Mouse (Mus musculus) C2C12 (cell line): ENCODE data around the gene Arrdc3. TPM values are rescaled to one million over a fixed set of nuclear protein-coding genes. Genes with fewer than 3 reads are reported as not detected.
A peak's percentile ranks its signal among the peaks of the same experiment; 100 is the strongest.

Experiments
- H3K27me3 ChIP-seq: one replicate; pipeline ENCODE4 v1.6.1; 2011; ENCODE audit not compliant: control insufficient read depth, insufficient read depth, insufficient read length
- H3K36me3 ChIP-seq: one replicate; pipeline ENCODE4 v1.6.1; 2011; ENCODE audit not compliant: control insufficient read depth, insufficient read depth
- H3K4me3 ChIP-seq: one replicate; pipeline ENCODE4 v1.5.1; 2011; ENCODE audit warnings: mild to moderate bottlenecking, control low read depth; ENCODE audit not compliant: poor library complexity, insufficient read depth, severe bottlenecking
- H3K79me2 ChIP-seq: one replicate; pipeline ENCODE4 v1.6.1; 2011; ENCODE audit not compliant: control insufficient read depth, insufficient read depth
- H3K79me3 ChIP-seq: one replicate; pipeline ENCODE4 v1.6.1; 2011; ENCODE audit warnings: low read depth, control low read depth
- H3ac ChIP-seq: one replicate; pipeline ENCODE3; 2011; ENCODE audit warnings: low read depth; ENCODE audit not compliant: control insufficient read depth, insufficient read length
- CEBPB ChIP-seq: IDR thresholded peaks from one replicate; pipeline ENCODE4 v1.6.1; 2011; ENCODE audit warnings: low read depth, mild to moderate bottlenecking, control low read depth, moderate library complexity
- CTCF ChIP-seq: IDR thresholded peaks from one replicate; pipeline ENCODE4 v1.5.1; 2011; ENCODE audit not compliant: control insufficient read depth, insufficient read depth, insufficient read length
- FOSL1 ChIP-seq: IDR thresholded peaks from one replicate; pipeline ENCODE4 v1.8.0; 2011; ENCODE audit warnings: mild to moderate bottlenecking, low read length; ENCODE audit not compliant: poor library complexity, insufficient read depth, severe bottlenecking
- MAX ChIP-seq: IDR thresholded peaks from one replicate; pipeline ENCODE4 v1.6.1; 2011; ENCODE audit warnings: mild to moderate bottlenecking, control low read depth
- MYOD1 ChIP-seq: IDR thresholded peaks from one replicate; pipeline ENCODE4 v1.6.1; 2011; ENCODE audit warnings: low read depth; ENCODE audit not compliant: control insufficient read depth, insufficient read length
- MYOG ChIP-seq: IDR thresholded peaks from one replicate; pipeline ENCODE4 v1.6.1; 2011; ENCODE audit not compliant: control insufficient read depth, insufficient read length; ENCODE audit errors: extremely low read depth
- USF1 ChIP-seq: IDR thresholded peaks from one replicate; pipeline ENCODE4 v1.6.1; 2011; ENCODE audit warnings: low read depth, mild to moderate bottlenecking, control low read depth, moderate library complexity
- polyA plus RNA-seq: library from polyadenylated mRNA; unstranded; fragments of >200 nt; fragmentation: generic; extraction: Trizol; gene quantifications from one replicate; pipeline ENCODE4 v1.2.1, GENCODE M21; 2012; ENCODE audit warnings: missing spikeins

Arrdc3 gene
- polyA plus RNA-seq, 1 experiment = 3.2 TPM

GRCm38 (mm10) chr13:80881722-80882500 lies 1.3 kb upstream of the Arrdc3 start:
- Histone ChIP-seq H3ac (no peak overlapping the region), H3K27me3 (no peaks in the 10 kb centered on the region), H3K36me3 (no peaks in the 10 kb centered on the region), H3K79me2 (peaks cover 29% of the 10 kb centered on the region), H3K79me3 (peaks cover 19% of the 10 kb centered on the region), H3K4me3 (no peak overlapping the region)
- TF ChIP-seq CEBPB (no peak), MYOD1 (no peak), CTCF (peak; percentile 38)

- peak overlapping the region; percentile 53 for H3K4me3 ChIP-seq
- H3K79me2 ChIP-seq = peaks cover 37% of the 10 kb centered on the region
- peaks cover 25% of the 10 kb centered on the region for H3K79me3 ChIP-seq
- TF ChIP-seq CTCF (no peak), CEBPB (no peak), MYOD1 (no peak), USF1 (no peak)
- H3K36me3 ChIP-seq = peaks cover 5% of the 10 kb centered on the region
- H3K27me3 ChIP-seq = no peaks in the 10 kb centered on the region
- H3ac ChIP-seq = peak overlapping the region; percentile 84
These were observed 458 bp upstream of the Arrdc3 start for GRCm38 (mm10) chr13:80882716-80883135.

GRCm38 (mm10) chr13:80883649-80884376 lies 629 bp downstream of the Arrdc3 start:
- Histone ChIP-seq H3K27me3 (no peaks in the 10 kb centered on the region), H3K79me2 (peaks cover 42% of the 10 kb centered on the region), H3K4me3 (peak overlapping the region; percentile 53), H3K36me3 (peaks cover 16% of the 10 kb centered on the region), H3K79me3 (peaks cover 27% of the 10 kb centered on the region), H3ac (peak overlapping the region; percentile 77)
- TF ChIP-seq MYOD1 (no peak), MAX (no peak), CTCF (no peak), USF1 (no peak), MYOG (no peak), CEBPB (no peak)

GRCm38 (mm10) chr13:80884377-80884983 lies 1.3 kb downstream of the Arrdc3 start:
- no peak for TF ChIP-seq FOSL1
- TF ChIP-seq USF1 = peak; percentile 89
- no peak for TF ChIP-seq MYOD1
- TF ChIP-seq MYOG = no peak
- TF ChIP-seq CTCF = no peak
- peak; percentile 11 for TF ChIP-seq MAX
- TF ChIP-seq CEBPB = no peak
- H3K27me3 ChIP-seq = no peaks in the 10 kb centered on the region
- H3K36me3 ChIP-seq = peaks cover 23% of the 10 kb centered on the region
- peak overlapping the region; percentile 53 for H3K4me3 ChIP-seq
- H3ac ChIP-seq = peak overlapping the region; percentile 52
- peaks cover 42% of the 10 kb centered on the region for H3K79me2 ChIP-seq
- peaks cover 27% of the 10 kb centered on the region for H3K79me3 ChIP-seq

GRCm38 (mm10) chr13:80885103-80885833 lies 2.1 kb downstream of the Arrdc3 start:
- H3K36me3 ChIP-seq = peaks cover 31% of the 10 kb centered on the region
- TF ChIP-seq MAX (peak; percentile 50), MYOD1 (no peak)
- H3K79me3 ChIP-seq = peaks cover 27% of the 10 kb centered on the region
- no peaks in the 10 kb centered on the region for H3K27me3 ChIP-seq
- H3K79me2 ChIP-seq = peaks cover 42% of the 10 kb centered on the region
- H3K4me3 ChIP-seq = peak overlapping the region; percentile 53
- H3ac ChIP-seq = peak overlapping the region; percentile 89
